Mouse (Mus musculus) heart, embryonic 11.5 days (tissue): ENCODE results near the gene Ccdc51. TPM values are rescaled to one million over a fixed set of nuclear protein-coding genes. Genes with fewer than 3 reads are reported as not detected.

ENCODE experiments used
- ATAC-seq: fragments of 200-750 bp; cut with Nextera tagmentation; replicated peaks from 2 replicates; pipeline ENCODE4 v1.8.0; 2017; ENCODE audit warnings: moderate library complexity; ENCODE audit not compliant: insufficient number of reproducible peaks, low FRiP score, low TSS enrichment
- H3K27ac ChIP-seq: fragments of 300-500 bp; sonication (generic); 2 replicates; pipeline ENCODE4 v1.5.1; 2014; ENCODE audit warnings: mild to moderate bottlenecking, low read depth, low read length
- H3K27me3 ChIP-seq: fragments of 300-500 bp; sonication (generic); 2 replicates; pipeline ENCODE4 v1.6.1; 2014; ENCODE audit warnings: mild to moderate bottlenecking, low read length, mixed read lengths; ENCODE audit not compliant: control insufficient read depth, insufficient read depth
- H3K36me3 ChIP-seq: fragments of 300-500 bp; sonication (generic); 2 replicates; pipeline ENCODE4 v1.6.1; 2014; ENCODE audit warnings: mild to moderate bottlenecking, low read length, moderate library complexity, mixed read lengths; ENCODE audit not compliant: control insufficient read depth, insufficient read depth
- H3K4me1 ChIP-seq: fragments of 300-500 bp; sonication (generic); 2 replicates; pipeline ENCODE4 v1.6.1; 2014; ENCODE audit warnings: low read length; ENCODE audit not compliant: control insufficient read depth, insufficient read depth
- H3K4me2 ChIP-seq: fragments of 300-500 bp; sonication (generic); 2 replicates; pipeline ENCODE4 v1.6.1; 2014; ENCODE audit warnings: mild to moderate bottlenecking, moderate library complexity
- H3K4me3 ChIP-seq: fragments of 300-500 bp; sonication (generic); 2 replicates; pipeline ENCODE4 v1.5.1; 2014; ENCODE audit warnings: low read depth, low read length
- H3K9ac ChIP-seq: fragments of 300-500 bp; sonication (generic); 2 replicates; pipeline ENCODE4 v1.6.1; 2014; ENCODE audit warnings: mild to moderate bottlenecking, low read depth, low read length, moderate library complexity
- H3K9me3 ChIP-seq: fragments of 300-500 bp; sonication (generic); replicated peaks from 2 replicates; pipeline ENCODE4 v1.6.1; 2016; ENCODE audit warnings: low read length; ENCODE audit not compliant: control insufficient read depth
- WGBS: fragments of 180-500 bp; shearing (Covaris S2); extraction: QIAGEN DNeasy Blood & Tissue Kit; methylation state at CpG from one replicate; pipeline ENCODE4 v1.1.7; 2014; ENCODE audit not compliant: insufficient replicate concordance; 5-methylcytosine and 5-hydroxymethylcytosine counted together
- polyA plus RNA-seq: library from polyadenylated mRNA; unstranded; fragments of >200 nt; fragmentation: Nextera tagmentation; extraction: Ambion mirVana; gene quantifications from 2 replicates; pipeline ENCODE4 v1.2.1, GENCODE M21; 2014

Gene Ccdc51
- polyA plus RNA-seq, 1 experiment from 2014 or later: 15.8 TPM

- Histone ChIP-seq H3K9me3 (no peaks in the 10 kb centered on the region), H3K9ac (no peak overlapping the region), H3K36me3 (0 out of 2 replicates have a peak, but pooled peaks cover 3% of the 10 kb centered on the region), H3K27me3 (no peaks in the 10 kb centered on the region), H3K27ac (no peak overlapping the region), H3K4me3 (no peak overlapping the region), H3K4me1 (peaks cover 12% of the 10 kb centered on the region), H3K4me2 (no peak overlapping the region)
- 86% methylated on average over 15 of the region's 15 CpGs for WGBS
- ATAC-seq: no peak
These were observed 8.2 kb downstream of the Ccdc51 start for GRCm38 (mm10) chr9:109090446-109090845.

DNA sequence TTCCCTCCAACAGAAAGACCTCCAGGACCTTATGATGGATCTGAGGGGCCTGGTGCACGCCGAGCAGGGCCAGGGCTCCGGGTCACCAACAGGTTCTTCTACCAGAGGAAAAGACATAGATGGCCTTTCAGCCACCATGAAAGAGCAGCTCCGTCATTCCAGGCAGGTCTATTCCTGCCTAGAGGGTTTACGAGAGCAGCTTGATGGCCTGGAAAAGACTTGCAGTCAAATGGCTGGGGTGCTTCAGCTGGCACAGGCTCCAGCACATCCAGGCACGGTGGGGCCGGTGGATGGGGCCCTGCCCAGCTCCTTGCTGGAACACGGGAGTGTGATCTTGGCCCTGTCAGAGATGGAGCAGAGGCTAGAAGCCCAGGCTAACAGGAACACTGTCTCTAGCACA lies 9.5 kb downstream of the Ccdc51 start:
- Histone ChIP-seq H3K27me3 (no peaks in the 10 kb centered on the region), H3K36me3 (0 out of 2 replicates have a peak, but pooled peaks cover 3% of the 10 kb centered on the region), H3K4me1 (peaks cover 20% of the 10 kb centered on the region), H3K9ac (no peak overlapping the region), H3K4me2 (no peak overlapping the region), H3K4me3 (no peak overlapping the region), H3K9me3 (no peaks in the 10 kb centered on the region), H3K27ac (no peak overlapping the region)
- 93% methylated on average over 8 of the region's 8 CpGs for WGBS
- no peak for ATAC-seq

DNA sequence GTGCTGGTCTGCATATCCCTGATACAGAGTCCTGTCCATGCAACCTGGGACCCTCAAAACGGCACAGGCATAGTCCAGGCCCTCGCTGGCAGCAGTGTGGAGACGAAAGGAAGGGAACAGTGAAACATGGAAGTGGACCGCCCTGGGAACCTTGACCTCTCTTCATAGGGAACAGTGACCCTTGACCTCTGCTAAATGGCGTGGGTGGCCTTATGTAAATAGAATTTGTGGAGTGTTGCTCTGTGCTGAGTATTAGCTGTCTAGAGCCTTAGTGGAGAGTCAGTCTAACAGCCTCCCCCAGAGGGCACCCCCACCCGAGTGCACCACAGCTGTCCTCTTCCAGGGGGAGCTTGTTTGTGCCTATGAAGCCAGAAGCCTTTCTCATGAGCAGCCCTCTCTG lies 10.5 kb downstream of the Ccdc51 start:
- 53% methylated on average over 6 of the region's 6 CpGs for WGBS

GRCm38 (mm10) chr9:109093786-109094552 lies 11.7 kb downstream of the Ccdc51 start:
- no peak overlapping the region; the same call in 1 of the 2 replicates for H3K9ac ChIP-seq
- H3K9me3 ChIP-seq: no peaks in the 10 kb centered on the region

More for the DNA sequence above, 10.5 kb downstream of the Ccdc51 start:
- Histone ChIP-seq H3K4me2 (no peak overlapping the region), H3K27ac (0 out of 2 replicates have a peak overlapping the region, but pooled peaks have one; percentile 6), H3K9me3 (no peaks in the 10 kb centered on the region), H3K4me3 (no peak overlapping the region), H3K36me3 (0 out of 2 replicates have a peak, but pooled peaks cover 3% of the 10 kb centered on the region), H3K9ac (0 out of 2 replicates have a peak overlapping the region, but pooled peaks have one; percentile 16), H3K4me1 (peaks cover 30% of the 10 kb centered on the region), H3K27me3 (no peaks in the 10 kb centered on the region)
- no peak for ATAC-seq

GRCm38 (mm10) chr9:109094553-109095136 lies 12.4 kb downstream of the Ccdc51 start:
- peak overlapping the region; percentile 72 for H3K4me3 ChIP-seq
- no peaks in the 10 kb centered on the region for H3K27me3 ChIP-seq
- H3K4me1 ChIP-seq: peaks cover 48% of the 10 kb centered on the region
- WGBS: 2% methylated on average over 21 of the region's 21 CpGs
- H3K4me2 ChIP-seq: peak overlapping the region; percentile 88
- peak overlapping the region; percentile 97 for H3K27ac ChIP-seq
- no peaks in the 10 kb centered on the region for H3K9me3 ChIP-seq
- ATAC-seq: peak; percentile 0
- 0 out of 2 replicates have a peak, but pooled peaks cover 3% of the 10 kb centered on the region for H3K36me3 ChIP-seq
- peak overlapping the region; percentile 93 for H3K9ac ChIP-seq

More at GRCm38 (mm10) chr9:109093786-109094552, 11.7 kb downstream of the Ccdc51 start:
- H3K27me3 ChIP-seq: no peaks in the 10 kb centered on the region
- H3K4me2 ChIP-seq: peak overlapping the region; percentile 88
- H3K36me3 ChIP-seq: 0 out of 2 replicates have a peak, but pooled peaks cover 3% of the 10 kb centered on the region
- no peak for ATAC-seq
- H3K4me1 ChIP-seq: peaks cover 41% of the 10 kb centered on the region
- peak overlapping the region; percentile 72 for H3K4me3 ChIP-seq
- 15% methylated on average over 11 of the region's 11 CpGs for WGBS
- 0 out of 2 replicates have a peak overlapping the region, but pooled peaks have one; percentile 97 for H3K27ac ChIP-seq

- H3K27me3 ChIP-seq: no peaks in the 10 kb centered on the region
- no peaks in the 10 kb centered on the region for H3K9me3 ChIP-seq
- peak within 1 kb of the TSS; percentile 93 for H3K9ac ChIP-seq
These were observed 13.1 kb downstream of the Ccdc51 start, which contains the start of gene Plxnb1 for GRCm38 (mm10) chr9:109095137-109095982. Gene Plxnb1, plus strand, starts transcription at chr9:109095389.

GRCm38 (mm10) chr9:109096251-109096661 lies 14.0 kb downstream of the Ccdc51 start:
- Histone ChIP-seq H3K27me3 (no peaks in the 10 kb centered on the region), H3K9ac (peak overlapping the region; percentile 93), H3K36me3 (peaks cover 5% of the 10 kb centered on the region; the same call in 1 of the 2 replicates), H3K9me3 (no peaks in the 10 kb centered on the region), H3K4me1 (peaks cover 50% of the 10 kb centered on the region), H3K4me3 (peak overlapping the region; percentile 72), H3K4me2 (peak overlapping the region; percentile 88), H3K27ac (peak overlapping the region; percentile 97)
- WGBS: 45% methylated on average over 9 of the region's 9 CpGs
- ATAC-seq: no peak

More at GRCm38 (mm10) chr9:109095137-109095982, 13.1 kb downstream of the Ccdc51 start, which contains the start of gene Plxnb1:
- Histone ChIP-seq H3K36me3 (peaks cover 3% of the 10 kb centered on the region; the same call in 1 of the 2 replicates), H3K4me2 (peak within 1 kb of the TSS; percentile 88), H3K27ac (peak within 1 kb of the TSS; percentile 97), H3K4me1 (peaks cover 50% of the 10 kb centered on the region), H3K4me3 (peak within 1 kb of the TSS; percentile 72)
- ATAC-seq: peak; percentile 23
- under 1% methylated on average over 96 of the region's 102 CpGs for WGBS

DNA sequence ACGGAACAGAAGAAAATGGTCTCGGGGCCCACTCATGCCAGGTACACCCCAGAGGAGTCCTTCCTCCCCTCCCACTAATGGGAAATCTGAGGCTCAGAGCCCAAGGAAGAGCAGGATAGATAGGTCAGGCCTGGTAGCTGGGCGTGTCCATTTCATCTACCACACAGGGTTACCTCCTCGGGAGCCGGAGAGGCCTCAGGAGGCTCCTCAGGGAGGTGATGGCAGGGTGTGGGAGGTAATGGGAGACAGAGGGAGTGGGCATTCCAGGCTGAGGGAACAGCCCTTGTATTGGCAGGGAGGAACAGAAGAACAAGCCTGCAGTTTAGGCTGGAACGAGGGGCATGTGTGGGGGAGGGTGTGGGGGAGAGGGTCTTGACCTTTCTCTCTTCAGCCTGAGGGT lies 14.6 kb downstream of the Ccdc51 start:
- Histone ChIP-seq H3K4me1 (peaks cover 50% of the 10 kb centered on the region), H3K4me2 (peak overlapping the region; percentile 88), H3K27ac (peak overlapping the region; percentile 97), H3K27me3 (no peaks in the 10 kb centered on the region), H3K4me3 (peak overlapping the region; percentile 72), H3K9ac (peak overlapping the region; percentile 93), H3K36me3 (peaks cover 5% of the 10 kb centered on the region), H3K9me3 (no peaks in the 10 kb centered on the region)
- WGBS: 33% methylated on average over 6 of the region's 6 CpGs
- ATAC-seq: no peak
